Mouse (Mus musculus) neural tube, embryonic 13.5 days (tissue): ENCODE data around the gene Ift80. TPM values are rescaled to one million over a fixed set of nuclear protein-coding genes. Genes with fewer than 3 reads are reported as not detected.
A peak's percentile ranks its signal among the peaks of the same experiment; 100 is the strongest.
"Not testable (repeated sequence)": the region's sequence is repeated elsewhere in the genome, so short reads cannot be mapped to it uniquely, and the experiment has no call there.

Experiments used
- ATAC-seq: fragments of 200-750 bp; cut with Nextera tagmentation; 2 replicates; pipeline ENCODE4 v1.8.0; 2017; ENCODE audit warnings: low read depth, mild to moderate bottlenecking, moderate TSS enrichment, moderate library complexity
- H3K27ac ChIP-seq: fragments of 300-500 bp; sonication (generic); replicated peaks from 2 replicates; pipeline ENCODE4 v1.5.1; 2015; ENCODE audit warnings: moderate library complexity, mild to moderate bottlenecking, inconsistent platforms
- H3K27me3 ChIP-seq: fragments of 300-500 bp; sonication (generic); 2 replicates; pipeline ENCODE4 v1.6.1; 2015; ENCODE audit warnings: mild to moderate bottlenecking, inconsistent platforms
- H3K36me3 ChIP-seq: fragments of 300-500 bp; sonication (generic); 2 replicates; pipeline ENCODE4 v1.6.1; 2015; ENCODE audit warnings: mild to moderate bottlenecking, inconsistent platforms
- H3K4me1 ChIP-seq: fragments of 300-500 bp; sonication (generic); replicated peaks from 2 replicates; pipeline ENCODE4 v1.6.1; 2015; ENCODE audit warnings: inconsistent platforms
- H3K4me2 ChIP-seq: fragments of 300-500 bp; sonication (generic); 2 replicates; pipeline ENCODE4 v1.6.1; 2015; ENCODE audit warnings: inconsistent platforms, mild to moderate bottlenecking, moderate library complexity
- H3K4me3 ChIP-seq: fragments of 300-500 bp; sonication (generic); 2 replicates; pipeline ENCODE4 v1.5.1; 2015; ENCODE audit warnings: mild to moderate bottlenecking, inconsistent platforms
- H3K9ac ChIP-seq: fragments of 300-500 bp; sonication (generic); 2 replicates; pipeline ENCODE4 v1.6.1; 2015; ENCODE audit warnings: moderate library complexity, mild to moderate bottlenecking, inconsistent platforms
- H3K9me3 ChIP-seq: fragments of 300-500 bp; sonication (generic); 2 replicates; pipeline ENCODE4 v1.6.1; 2016; ENCODE audit warnings: inconsistent platforms
- WGBS: fragments of 180-500 bp; shearing (Covaris S2); methylation state at CpG from one replicate; pipeline ENCODE4 v1.1.7; 2015; 5-methylcytosine and 5-hydroxymethylcytosine counted together
- polyA plus RNA-seq: library from polyadenylated mRNA; unstranded; fragments of >200 nt; fragmentation: Nextera tagmentation; extraction: Ambion mirVana; gene quantifications from 2 replicates; pipeline ENCODE4 v1.2.1, GENCODE M21; 2015

Gene Ift80
- polyA plus RNA-seq, 1 experiment from 2014 or later, result 10.1 TPM

GRCm38 (mm10) chr3:68954487-68954886 lies 49.9 kb downstream of the Ift80 start:
- no peaks in the 10 kb centered on the region for H3K9me3 ChIP-seq
- H3K27me3 ChIP-seq, result no peaks in the 10 kb centered on the region
- H3K36me3 ChIP-seq, result no peaks in the 10 kb centered on the region
- no peak overlapping the region for H3K4me2 ChIP-seq
- no peak overlapping the region for H3K4me3 ChIP-seq
- ATAC-seq, result no peak
- no peak overlapping the region for H3K9ac ChIP-seq
- no peaks in the 10 kb centered on the region for H3K4me1 ChIP-seq
- 58% methylated on average over 6 of the region's 6 CpGs for WGBS
- H3K27ac ChIP-seq, result no peak overlapping the region

GRCm38 (mm10) chr3:68952707-68953106 lies 51.7 kb downstream of the Ift80 start:
- 91% methylated on average over 5 of the region's 5 CpGs for whole genome bisulfite sequencing

GRCm38 (mm10) chr3:68951971-68952370 lies 52.4 kb downstream of the Ift80 start:
- H3K27ac ChIP-seq, H3K4me3 ChIP-seq, H3K4me1 ChIP-seq, ATAC-seq, H3K4me2 ChIP-seq, H3K9me3 ChIP-seq, H3K9ac ChIP-seq, H3K36me3 ChIP-seq, H3K27me3 ChIP-seq: not testable (repeated sequence)
- WGBS, result 87% methylated on average over 11 of the region's 11 CpGs

More at GRCm38 (mm10) chr3:68952707-68953106, 51.7 kb downstream of the Ift80 start:
- Histone ChIP-seq H3K9ac (no peak overlapping the region), H3K27me3 (no peaks in the 10 kb centered on the region), H3K36me3 (no peaks in the 10 kb centered on the region), H3K27ac (no peak overlapping the region), H3K9me3 (no peaks in the 10 kb centered on the region), H3K4me1 (no peaks in the 10 kb centered on the region), H3K4me2 (no peak overlapping the region), H3K4me3 (no peak overlapping the region)
- ATAC-seq, result no peak

- H3K4me3 ChIP-seq, result no peak overlapping the region
- H3K27me3 ChIP-seq, result no peaks in the 10 kb centered on the region
- no peak overlapping the region for H3K27ac ChIP-seq
- WGBS, result 76% methylated on average over 8 of the region's 8 CpGs
- ATAC-seq, result no peak
- no peaks in the 10 kb centered on the region for H3K36me3 ChIP-seq
- no peaks in the 10 kb centered on the region for H3K4me1 ChIP-seq
- no peak overlapping the region for H3K9ac ChIP-seq
- no peaks in the 10 kb centered on the region for H3K9me3 ChIP-seq
- H3K4me2 ChIP-seq, result no peak overlapping the region
These were observed 55.0 kb downstream of the Ift80 start for GRCm38 (mm10) chr3:68949381-68949780.

GRCm38 (mm10) chr3:68948918-68949317 lies 55.5 kb downstream of the Ift80 start:
- ATAC-seq, result no peak
- WGBS, result 61% methylated on average over 2 of the region's 2 CpGs
- H3K9ac ChIP-seq, result no peak overlapping the region
- no peak overlapping the region for H3K4me3 ChIP-seq
- H3K4me1 ChIP-seq, result no peaks in the 10 kb centered on the region
- H3K4me2 ChIP-seq, result no peak overlapping the region
- no peaks in the 10 kb centered on the region for H3K27me3 ChIP-seq
- no peaks in the 10 kb centered on the region for H3K9me3 ChIP-seq
- no peaks in the 10 kb centered on the region for H3K36me3 ChIP-seq
- no peak overlapping the region for H3K27ac ChIP-seq

- no peaks in the 10 kb centered on the region for H3K36me3 ChIP-seq
- H3K27ac ChIP-seq, result no peak overlapping the region
- no peak overlapping the region for H3K4me3 ChIP-seq
- no peaks in the 10 kb centered on the region for H3K9me3 ChIP-seq
- 83% methylated on average over 6 of the region's 6 CpGs for WGBS
- ATAC-seq, result no peak
- no peaks in the 10 kb centered on the region for H3K27me3 ChIP-seq
- H3K9ac ChIP-seq, result no peak overlapping the region
- no peak overlapping the region for H3K4me2 ChIP-seq
- peaks cover 8% of the 10 kb centered on the region; the same call in 1 of the 2 replicates for H3K4me1 ChIP-seq
These were observed 62.5 kb downstream of the Ift80 start for GRCm38 (mm10) chr3:68941867-68942266.

GRCm38 (mm10) chr3:68940311-68940710 lies 64.1 kb downstream of the Ift80 start:
- H3K27me3 ChIP-seq, result no peaks in the 10 kb centered on the region
- H3K36me3 ChIP-seq, result peaks cover 6% of the 10 kb centered on the region
- no peak for ATAC-seq
- H3K27ac ChIP-seq, result no peak overlapping the region
- no peak overlapping the region for H3K4me2 ChIP-seq
- no peaks in the 10 kb centered on the region for H3K9me3 ChIP-seq
- no peak overlapping the region for H3K9ac ChIP-seq
- H3K4me1 ChIP-seq, result peaks cover 8% of the 10 kb centered on the region; the same call in 1 of the 2 replicates
- WGBS, result 92% methylated on average over 2 of the region's 2 CpGs
- H3K4me3 ChIP-seq, result no peak overlapping the region

- no peaks in the 10 kb centered on the region for H3K27me3 ChIP-seq
- no peaks in the 10 kb centered on the region for H3K9me3 ChIP-seq
- H3K27ac ChIP-seq, result no peak overlapping the region
- peaks cover 14% of the 10 kb centered on the region for H3K36me3 ChIP-seq
- peaks cover 8% of the 10 kb centered on the region; the same call in 1 of the 2 replicates for H3K4me1 ChIP-seq
- WGBS, result 80% methylated on average over 7 of the region's 7 CpGs
- H3K4me3 ChIP-seq, result no peak overlapping the region
- no peak overlapping the region for H3K4me2 ChIP-seq
- ATAC-seq, result peak; percentile 71; the same call in 1 of the 2 replicates
- no peak overlapping the region for H3K9ac ChIP-seq
These were observed 65.1 kb downstream of the Ift80 start for GRCm38 (mm10) chr3:68939312-68939711.

GRCm38 (mm10) chr3:68936709-68937108 lies 67.7 kb downstream of the Ift80 start:
- peaks cover 4% of the 10 kb centered on the region; the same call in 1 of the 2 replicates for H3K4me1 ChIP-seq
- 93% methylated on average over 3 of the region's 3 CpGs for WGBS
- H3K9me3 ChIP-seq, result no peaks in the 10 kb centered on the region
- H3K4me2 ChIP-seq, result no peak overlapping the region
- no peak for ATAC-seq
- no peak overlapping the region for H3K4me3 ChIP-seq
- H3K27me3 ChIP-seq, result no peaks in the 10 kb centered on the region
- no peak overlapping the region for H3K9ac ChIP-seq
- H3K36me3 ChIP-seq, result peaks cover 20% of the 10 kb centered on the region
- no peak overlapping the region for H3K27ac ChIP-seq

- Histone ChIP-seq H3K9ac (no peak overlapping the region), H3K4me2 (no peak overlapping the region), H3K9me3 (no peaks in the 10 kb centered on the region), H3K27me3 (no peaks in the 10 kb centered on the region), H3K4me1 (no peaks in the 10 kb centered on the region), H3K27ac (no peak overlapping the region), H3K4me3 (no peak overlapping the region), H3K36me3 (peaks cover 20% of the 10 kb centered on the region)
- WGBS, result 89% methylated on average over 1 of the region's 1 CpGs
- ATAC-seq, result no peak
These were observed 68.9 kb downstream of the Ift80 start for GRCm38 (mm10) chr3:68935498-68935897.

- 85% methylated on average over 7 of the region's 7 CpGs for WGBS
- ATAC-seq, result no peak
These were observed 70.1 kb downstream of the Ift80 start for GRCm38 (mm10) chr3:68934259-68934658.

GRCm38 (mm10) chr3:68928619-68929018 lies 75.8 kb downstream of the Ift80 start:
- 91% methylated on average over 9 of the region's 9 CpGs for WGBS
- Histone ChIP-seq H3K4me2 (no peak overlapping the region), H3K4me1 (no peaks in the 10 kb centered on the region), H3K9ac (no peak overlapping the region), H3K9me3 (no peaks in the 10 kb centered on the region), H3K4me3 (no peak overlapping the region), H3K27ac (no peak overlapping the region), H3K36me3 (peaks cover 14% of the 10 kb centered on the region; the same call in 1 of the 2 replicates), H3K27me3 (no peaks in the 10 kb centered on the region)
- ATAC-seq, result no peak

More at GRCm38 (mm10) chr3:68934259-68934658, 70.1 kb downstream of the Ift80 start:
- Histone ChIP-seq H3K4me3 (no peak overlapping the region), H3K27ac (no peak overlapping the region), H3K4me2 (no peak overlapping the region), H3K4me1 (no peaks in the 10 kb centered on the region), H3K36me3 (peaks cover 24% of the 10 kb centered on the region), H3K27me3 (no peaks in the 10 kb centered on the region), H3K9ac (no peak overlapping the region), H3K9me3 (no peaks in the 10 kb centered on the region)

GRCm38 (mm10) chr3:68907509-68907908 lies 96.9 kb downstream of the Ift80 start:
- Histone ChIP-seq H3K27ac (no peak overlapping the region), H3K4me3 (no peak overlapping the region), H3K4me2 (no peak overlapping the region), H3K9me3 (no peaks in the 10 kb centered on the region), H3K9ac (no peak overlapping the region), H3K36me3 (peaks cover 7% of the 10 kb centered on the region; the same call in 1 of the 2 replicates), H3K4me1 (no peaks in the 10 kb centered on the region), H3K27me3 (no peaks in the 10 kb centered on the region)
- WGBS, result 85% methylated on average over 4 of the region's 4 CpGs
- ATAC-seq, result no peak
